Mouse (Mus musculus): ENCODE measurements around the gene Gm10309.

- TF ChIP-seq POLR2A (IDR thresholded peaks at IDR 0.05; ENCODE audit: control insufficient read depth, low read depth, low read length) (no peak), CTCF (IDR thresholded peaks at IDR 0.05; ENCODE audit: control insufficient read depth, insufficient read depth, insufficient replicate concordance, low read depth, low read length) (no peak)
These were observed 24.0 kb upstream of the Gm10309 start for GRCm38 (mm10) chr17:86529003-86529402.

Data from testis, adult 2 months (tissue).